Mouse (Mus musculus) cerebellum, adult 2 months (tissue): ENCODE measurements around the gene 4931422A03Rik. TPM values are rescaled to one million over a fixed set of nuclear protein-coding genes. Genes with fewer than 3 reads are reported as not detected.

Experiments
- DNase-seq, 2 experiments: peaks; one replicate each; pipeline ENCODE4 v3.0.0; 2021
- H3K27ac ChIP-seq: fragments of 200-500 bp; 2 replicates; pipeline ENCODE4 v1.5.1; 2012; ENCODE audit warnings: low read length, control low read depth, inconsistent platforms; ENCODE audit not compliant: insufficient read depth
- H3K27me3 ChIP-seq: fragments of 200-500 bp; 2 replicates; pipeline ENCODE4 v1.6.1; 2012; ENCODE audit warnings: inconsistent platforms, mild to moderate bottlenecking, low read length, moderate library complexity; ENCODE audit not compliant: control insufficient read depth, insufficient read depth
- H3K4me1 ChIP-seq: fragments of 200-500 bp; 2 replicates; pipeline ENCODE4 v1.6.1; 2011; ENCODE audit warnings: low read length; ENCODE audit not compliant: control insufficient read depth, insufficient read depth
- H3K4me3 ChIP-seq: fragments of 200-500 bp; replicated peaks from 2 replicates; pipeline ENCODE3; 2011; ENCODE audit warnings: mild to moderate bottlenecking, low read depth, low read length, control low read depth; ENCODE audit not compliant: insufficient read depth
- CTCF ChIP-seq: fragments of 200-500 bp; IDR thresholded peaks from 2 replicates; pipeline ENCODE4 v1.5.1; 2011; ENCODE audit warnings: low read depth, mild to moderate bottlenecking, control low read depth, low read length, moderate library complexity, borderline replicate concordance; ENCODE audit not compliant: insufficient read depth
- POLR2A ChIP-seq: fragments of 200-500 bp; IDR thresholded peaks from 2 replicates; pipeline ENCODE4 v1.6.1; 2011; ENCODE audit warnings: low read length, control low read depth, borderline replicate concordance; ENCODE audit not compliant: insufficient read depth
- WGBS: fragments of 180-500 bp; shearing (Covaris S2); methylation state at CpG from one replicate; pipeline ENCODE4 v1.1.7; 2018; 5-methylcytosine and 5-hydroxymethylcytosine counted together
- polyA plus RNA-seq: library from polyadenylated mRNA; depleted of rRNA; stranded (reverse); fragments of >200 nt; gene quantifications from 2 replicates; pipeline ENCODE4 v1.2.3, GENCODE M21; 2012

The 4931422A03Rik gene
- polyA plus RNA-seq, 1 experiment: not detected

GRCm38 (mm10) chr2:103945571-103946092 lies 82.5 kb downstream of the 4931422A03Rik start:
- TF ChIP-seq CTCF (no peak), POLR2A (no peak)
- Histone ChIP-seq H3K27ac (no peak overlapping the region), H3K4me1 (no peaks in the 10 kb centered on the region), H3K27me3 (no peaks in the 10 kb centered on the region), H3K4me3 (no peak overlapping the region)
- WGBS: 85% methylated on average over 5 of the region's 5 CpGs
- no peak for DNase-seq

- TF ChIP-seq CTCF (no peak), POLR2A (no peak)
- no peaks in the 10 kb centered on the region for H3K4me1 ChIP-seq
- no peak for DNase-seq
- WGBS: 90% methylated on average over 2 of the region's 2 CpGs
- no peak overlapping the region for H3K4me3 ChIP-seq
- H3K27ac ChIP-seq: no peak overlapping the region
- H3K27me3 ChIP-seq: no peaks in the 10 kb centered on the region
Measured at GRCm38 (mm10) chr2:103944859-103945258, 83.3 kb downstream of the 4931422A03Rik start.

GRCm38 (mm10) chr2:103941085-103941484 lies 87.1 kb downstream of the 4931422A03Rik start:
- no peak for TF ChIP-seq CTCF
- Histone ChIP-seq H3K4me3 (no peak overlapping the region), H3K27me3 (no peaks in the 10 kb centered on the region), H3K27ac (no peak overlapping the region), H3K4me1 (no peaks in the 10 kb centered on the region)
- WGBS: 58% methylated on average over 3 of the region's 3 CpGs
- DNase-seq: no peak

- DNase-seq: no peak
- TF ChIP-seq POLR2A (no peak), CTCF (no peak)
- Histone ChIP-seq H3K4me1 (no peaks in the 10 kb centered on the region), H3K27me3 (no peaks in the 10 kb centered on the region), H3K4me3 (no peak overlapping the region), H3K27ac (no peak overlapping the region)
Measured at GRCm38 (mm10) chr2:103939003-103939402, 89.2 kb downstream of the 4931422A03Rik start.

- Histone ChIP-seq H3K4me1 (no peaks in the 10 kb centered on the region), H3K27me3 (no peaks in the 10 kb centered on the region), H3K27ac (no peak overlapping the region), H3K4me3 (no peak overlapping the region)
- TF ChIP-seq CTCF (no peak), POLR2A (no peak)
- no peak for DNase-seq
- WGBS: 70% methylated on average over 1 of the region's 1 CpGs
Measured at GRCm38 (mm10) chr2:103938573-103938972, 89.6 kb downstream of the 4931422A03Rik start.

GRCm38 (mm10) chr2:103937670-103938069 lies 90.5 kb downstream of the 4931422A03Rik start:
- H3K4me3 ChIP-seq: no peak overlapping the region
- no peaks in the 10 kb centered on the region for H3K27me3 ChIP-seq
- H3K27ac ChIP-seq: no peak overlapping the region
- no peaks in the 10 kb centered on the region for H3K4me1 ChIP-seq
- no peak for TF ChIP-seq POLR2A
- no peak for DNase-seq
- 76% methylated on average over 2 of the region's 2 CpGs for WGBS

- no peak overlapping the region for H3K4me3 ChIP-seq
- WGBS: 98% methylated on average over 2 of the region's 2 CpGs
- DNase-seq: no peak
- no peak overlapping the region for H3K27ac ChIP-seq
- H3K27me3 ChIP-seq: no peaks in the 10 kb centered on the region
- TF ChIP-seq POLR2A (no peak), CTCF (no peak)
- no peaks in the 10 kb centered on the region for H3K4me1 ChIP-seq
Measured at GRCm38 (mm10) chr2:103936666-103937065, 91.5 kb downstream of the 4931422A03Rik start.

GRCm38 (mm10) chr2:103935691-103936435 lies 92.3 kb downstream of the 4931422A03Rik start:
- DNase-seq: no peak
- TF ChIP-seq CTCF: no peak
- TF ChIP-seq POLR2A: no peak
- Histone ChIP-seq H3K27me3 (no peaks in the 10 kb centered on the region), H3K4me1 (no peaks in the 10 kb centered on the region), H3K4me3 (no peak overlapping the region), H3K27ac (no peak overlapping the region)
- WGBS: 86% methylated on average over 10 of the region's 10 CpGs
